Mouse (Mus musculus): ENCODE results near the gene Pramel5.
"Not testable (repeated sequence)": the region's sequence is repeated elsewhere in the genome, so short reads cannot be mapped to it uniquely, and the experiment has no call there.

Gene Pramel5

GRCm38 (mm10) chr4:144280388-144280787 lies at the start of gene Pramel5:
Pramel5 (minus strand) TSS chr4:144280488.
- not testable (repeated sequence) for DNase-seq (ENCODE audit: extremely low read depth, low read depth)

- DNase-seq (ENCODE audit: extremely low read depth, low read depth), result not testable (repeated sequence)
Observed at GRCm38 (mm10) chr4:144329949-144330348, 49.7 kb upstream of the Pramel5 start, which contains the start of gene Gm13128. Gm13128 (plus strand) TSS chr4:144330249.

GRCm38 (mm10) chr4:144312666-144313460 lies 32.6 kb upstream of the Pramel5 start:
- DNase-seq (ENCODE audit: extremely low read depth, low read depth), result not testable (repeated sequence)

- not testable (repeated sequence) for DNase-seq (ENCODE audit: extremely low read depth, low read depth)
Observed at GRCm38 (mm10) chr4:144299414-144299813, 19.1 kb upstream of the Pramel5 start.

GRCm38 (mm10) chr4:144254768-144255167 lies 25.5 kb downstream of the Pramel5 start:
- not testable (repeated sequence) for DNase-seq (ENCODE audit: extremely low read depth, low read depth)

Measured in MEL-GATA-1-ER (cell line).